Mouse (Mus musculus) bone marrow macrophage, adult 2 months (primary cell): ENCODE results near the gene Pcnp. TPM values are rescaled to one million over a fixed set of nuclear protein-coding genes. Genes with fewer than 3 reads are reported as not detected.
A peak's percentile ranks its signal among the peaks of the same experiment; 100 is the strongest.
"Not testable (repeated sequence)": the region's sequence is repeated elsewhere in the genome, so short reads cannot be mapped to it uniquely, and the experiment has no call there.

Experiments used
- H3K27ac ChIP-seq: 2 replicates; pipeline ENCODE4 v1.5.1; 2012; ENCODE audit warnings: low read depth, low read length; ENCODE audit not compliant: insufficient read depth
- H3K4me1 ChIP-seq: 2 replicates; pipeline ENCODE4 v1.6.1; 2012; ENCODE audit warnings: low read length; ENCODE audit not compliant: control insufficient read depth, insufficient read depth
- H3K4me3 ChIP-seq: 2 replicates; pipeline ENCODE4 v1.5.1; 2012; ENCODE audit warnings: mild to moderate bottlenecking, low read length, moderate library complexity; ENCODE audit not compliant: insufficient read depth
- CTCF ChIP-seq: IDR thresholded peaks from 2 replicates; pipeline ENCODE4 v1.5.1; 2012; ENCODE audit warnings: low read depth, mild to moderate bottlenecking, low read length, moderate library complexity
- POLR2A ChIP-seq: IDR thresholded peaks from 2 replicates; pipeline ENCODE4 v1.6.1; 2012; ENCODE audit warnings: mild to moderate bottlenecking, low read depth, low read length, borderline replicate concordance
- polyA plus RNA-seq: library from polyadenylated mRNA; stranded (reverse); fragments of >200 nt; gene quantifications from 2 replicates; pipeline ENCODE4 v1.2.4, GENCODE M21; 2012; ENCODE audit not compliant: missing spikeins, insufficient read depth, insufficient read length

The Pcnp gene
- polyA plus RNA-seq = 116 and 125 TPM in 2 replicates

GRCm38 (mm10) chr16:56029661-56030082, at the start of gene Pcnp:
Gene Pcnp, minus strand, starts transcription at chr16:56029739.
- peak within 1 kb of the TSS; percentile 80 for H3K27ac ChIP-seq
- TF ChIP-seq POLR2A (peak; percentile 84), CTCF (no peak)
- H3K4me3 ChIP-seq = peak within 1 kb of the TSS; percentile 93
- peaks cover 10% of the 10 kb centered on the region for H3K4me1 ChIP-seq

DNA sequence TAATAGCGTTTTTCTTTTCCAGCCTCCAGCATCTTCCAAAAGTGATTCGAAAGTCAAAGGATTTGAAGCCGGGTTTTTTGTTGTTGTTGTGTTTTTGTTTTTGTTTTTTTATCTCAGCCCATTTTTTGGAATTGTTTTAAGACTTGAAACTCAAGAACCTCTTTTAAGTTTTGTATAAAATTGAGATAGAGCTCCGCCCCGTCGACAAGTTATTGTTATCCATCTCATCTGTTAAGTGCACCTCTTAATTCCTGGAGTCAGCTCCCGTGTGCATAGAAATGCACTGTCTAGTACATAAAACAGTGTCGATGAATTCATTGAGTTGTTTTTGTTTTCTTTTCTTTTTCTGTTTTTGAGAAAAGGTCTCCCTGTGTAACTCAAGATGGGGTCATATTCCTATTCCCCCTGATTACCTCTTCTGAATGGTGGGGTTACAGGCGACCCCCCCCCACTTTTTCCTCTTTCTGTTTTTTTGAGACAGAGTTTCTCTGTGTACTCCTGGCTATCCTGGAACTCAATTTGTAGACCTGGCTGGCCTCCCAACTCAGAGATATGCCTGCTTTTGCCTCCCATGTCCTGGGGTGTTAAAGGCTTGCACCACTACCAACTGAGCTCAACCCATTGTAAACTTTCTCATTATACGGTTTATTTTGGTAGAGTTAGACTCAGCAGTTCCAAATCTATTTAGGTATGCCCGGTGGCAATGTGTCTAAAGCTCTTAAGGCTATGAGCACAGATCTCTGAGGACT, 46.8 kb upstream of the Pcnp start:
- H3K4me1 ChIP-seq = peaks cover 13% of the 10 kb centered on the region
- peak overlapping the region; percentile 100 for H3K4me3 ChIP-seq
- TF ChIP-seq CTCF (no peak), POLR2A (no peak)
- H3K27ac ChIP-seq = peak overlapping the region; percentile 87; the same call in 1 of the 2 replicates

DNA sequence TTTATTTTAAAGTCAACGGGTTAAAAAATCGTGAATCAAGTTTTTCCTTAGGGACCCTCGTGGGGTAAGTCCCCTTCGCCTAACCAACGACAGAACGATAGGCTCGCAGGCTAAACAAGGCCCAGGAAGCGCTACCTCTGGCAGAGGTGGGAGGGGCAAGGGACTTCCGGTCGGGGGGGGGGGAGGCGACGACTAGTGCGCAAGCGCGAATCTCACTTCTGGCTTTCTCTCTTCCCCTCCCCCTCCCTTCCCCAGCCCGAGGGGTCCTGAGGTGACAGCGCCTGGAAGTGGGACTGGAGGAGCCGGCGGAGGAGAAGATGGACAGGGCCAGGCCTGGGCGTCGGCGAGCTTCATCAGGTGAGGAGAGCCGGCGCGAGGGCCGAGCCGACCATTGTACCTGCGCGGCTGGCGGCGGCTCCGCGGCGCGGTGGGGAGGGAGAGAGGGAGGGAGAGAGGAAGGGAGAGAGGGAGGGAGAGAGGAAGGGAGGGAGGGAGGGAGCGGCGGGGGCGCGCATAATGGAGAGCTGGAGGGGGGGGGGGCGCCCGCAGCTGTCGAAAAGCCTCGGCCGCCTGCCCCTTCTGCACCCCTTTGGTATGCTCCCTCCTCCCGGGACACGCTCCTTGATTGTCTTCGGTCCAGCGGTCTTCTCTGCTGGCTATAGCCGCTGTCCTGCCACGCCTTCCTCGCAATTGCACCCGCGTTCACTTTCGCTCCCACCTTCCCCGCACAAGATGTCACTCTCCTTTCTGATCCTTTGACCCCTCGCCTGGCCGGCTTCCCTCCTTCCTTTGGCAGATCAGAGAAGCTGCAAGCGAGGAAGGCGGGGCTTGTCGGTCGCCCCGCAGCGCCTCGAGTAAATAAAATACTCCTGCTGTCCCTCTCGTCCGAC, 45.9 kb upstream of the Pcnp start:
- TF ChIP-seq POLR2A (no peak), CTCF (no peak)
- peaks cover 13% of the 10 kb centered on the region for H3K4me1 ChIP-seq

DNA sequence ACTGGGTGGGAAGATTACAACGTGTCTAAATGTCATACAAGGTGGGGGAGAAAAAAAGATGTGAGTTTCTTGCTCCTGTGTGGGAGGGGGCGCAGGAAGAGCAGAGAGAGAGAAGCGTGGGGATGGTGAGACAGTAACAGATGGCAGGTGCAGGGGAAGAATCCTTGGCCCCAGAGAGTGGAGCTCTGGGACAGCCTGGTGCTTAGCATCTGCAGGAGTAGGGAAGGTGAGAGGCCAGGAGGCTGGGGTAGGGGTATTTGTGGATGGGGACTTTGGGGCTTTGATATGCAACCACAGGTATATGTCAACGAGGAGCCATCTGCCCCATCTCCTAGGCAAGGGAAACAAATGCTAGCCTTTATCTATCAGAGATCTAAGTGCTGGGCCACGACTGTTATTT, 45.0 kb upstream of the Pcnp start:
- peaks cover 13% of the 10 kb centered on the region for H3K4me1 ChIP-seq
- no peak overlapping the region for H3K4me3 ChIP-seq
- no peak overlapping the region for H3K27ac ChIP-seq
- no peak for TF ChIP-seq CTCF
- TF ChIP-seq POLR2A = no peak

More for the DNA sequence above, 45.9 kb upstream of the Pcnp start:
- Histone ChIP-seq H3K4me3 (peak overlapping the region; percentile 100), H3K27ac (peak overlapping the region; percentile 87)

- no peak overlapping the region for H3K4me3 ChIP-seq
- peaks cover 13% of the 10 kb centered on the region for H3K4me1 ChIP-seq
- no peak for TF ChIP-seq CTCF
- no peak for TF ChIP-seq POLR2A
- no peak overlapping the region for H3K27ac ChIP-seq
Observed at GRCm38 (mm10) chr16:56074122-56074521, 44.6 kb upstream of the Pcnp start.

DNA sequence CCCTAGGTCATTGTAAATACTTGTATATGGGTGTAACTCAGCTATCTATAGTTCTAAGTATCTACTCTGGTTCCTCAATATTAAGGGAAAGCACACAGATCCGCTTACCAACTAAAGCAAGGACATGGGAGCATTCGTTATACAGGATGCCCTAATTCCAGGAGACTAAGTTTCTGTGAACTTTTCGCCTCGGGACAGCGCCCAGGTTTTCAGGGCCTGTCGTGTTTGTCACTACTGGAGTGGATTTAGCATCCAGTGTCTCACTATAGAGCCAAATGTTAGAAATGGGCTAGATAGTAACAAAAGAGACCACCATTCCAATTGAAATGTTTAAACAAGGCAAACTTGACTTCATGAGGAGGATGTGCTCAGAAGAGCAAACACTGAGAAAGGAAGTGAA, 43.6 kb upstream of the Pcnp start:
- H3K4me1 ChIP-seq = peaks cover 13% of the 10 kb centered on the region
- not testable (repeated sequence) for H3K4me3 ChIP-seq, H3K27ac ChIP-seq

DNA sequence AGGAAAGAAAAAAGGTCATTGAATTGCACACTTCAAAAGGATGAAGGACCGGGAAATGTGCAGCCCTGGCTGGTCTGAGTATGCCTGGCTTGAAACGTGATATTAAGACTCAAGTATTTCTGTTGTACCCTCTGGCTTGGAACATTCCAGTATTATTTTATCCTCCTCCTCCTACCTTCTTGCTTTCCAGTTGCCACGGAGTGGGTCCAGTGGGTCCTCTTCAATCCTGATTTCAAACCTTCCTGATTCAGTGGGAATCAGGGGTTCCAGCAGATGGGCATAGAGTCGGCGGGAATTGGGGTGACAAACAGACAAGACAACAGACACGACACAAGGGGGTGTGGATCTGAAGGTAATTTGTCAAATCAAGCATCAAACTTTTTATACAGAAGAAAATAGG, 43.0 kb upstream of the Pcnp start:
- TF ChIP-seq CTCF (no peak), POLR2A (no peak)
- H3K4me3 ChIP-seq = no peak overlapping the region
- H3K27ac ChIP-seq = no peak overlapping the region
- peaks cover 10% of the 10 kb centered on the region for H3K4me1 ChIP-seq

GRCm38 (mm10) chr16:56071317-56072232, 42.0 kb upstream of the Pcnp start:
- Histone ChIP-seq H3K27ac (no peak overlapping the region), H3K4me3 (no peak overlapping the region), H3K4me1 (peaks cover 9% of the 10 kb centered on the region)
- TF ChIP-seq CTCF = no peak

GRCm38 (mm10) chr16:56068523-56069070, 39.1 kb upstream of the Pcnp start:
- TF ChIP-seq CTCF = no peak
- TF ChIP-seq POLR2A = no peak
- H3K27ac ChIP-seq = no peak overlapping the region
- no peaks in the 10 kb centered on the region for H3K4me1 ChIP-seq
- H3K4me3 ChIP-seq = no peak overlapping the region
